Mouse (Mus musculus) bone marrow, adult 2 months (tissue): ENCODE measurements around the gene Psenen.

Experiments
- CTCF ChIP-seq: fragments of 200-500 bp; IDR thresholded peaks from 2 replicates; pipeline ENCODE4 v1.5.1; 2011; ENCODE audit warnings: low read length, control low read depth; ENCODE audit not compliant: control insufficient read depth, insufficient read depth
- POLR2A ChIP-seq: fragments of 200-500 bp; IDR thresholded peaks from 2 replicates; pipeline ENCODE4 v1.6.1; 2011; ENCODE audit warnings: low read depth, mild to moderate bottlenecking, control low read depth, low read length, borderline replicate concordance; ENCODE audit not compliant: control insufficient read depth

DNA sequence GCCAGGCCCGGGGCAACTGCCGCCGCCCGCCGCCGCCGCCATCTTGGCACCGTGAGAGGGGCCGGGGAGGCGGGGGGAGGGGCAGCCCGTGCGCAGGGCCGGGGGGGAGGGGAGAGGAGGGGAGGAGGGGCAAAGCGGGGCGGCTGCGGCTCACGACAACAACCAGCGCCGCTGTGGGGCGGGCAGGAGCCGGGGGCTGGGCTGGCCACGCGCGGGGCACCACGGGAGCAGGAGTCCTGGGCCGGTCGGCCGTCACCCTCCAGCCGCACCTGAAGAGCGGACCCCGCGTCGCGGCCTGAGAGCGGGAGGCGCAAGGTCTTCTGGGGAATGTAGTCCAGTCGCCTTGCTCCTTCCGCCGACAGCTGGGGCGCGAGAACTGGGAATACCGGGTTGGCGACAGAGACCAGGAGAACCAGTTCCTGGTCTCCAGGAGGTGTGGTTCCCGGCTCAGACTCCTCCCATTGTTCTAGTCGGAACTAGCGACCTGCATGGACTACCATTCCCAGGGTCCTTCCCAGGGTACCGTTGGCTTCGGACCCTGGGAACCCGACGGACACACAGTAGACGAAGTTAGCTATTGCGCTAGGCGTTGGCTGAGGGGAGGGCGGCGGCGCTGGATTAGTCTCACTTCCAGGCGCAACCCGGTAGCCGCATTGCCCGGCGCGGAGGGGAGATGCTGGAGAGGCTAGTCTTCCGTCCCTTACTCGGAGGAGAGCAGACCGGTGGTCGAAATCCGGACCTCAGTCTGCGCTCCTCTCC is 25.4 kb upstream of the Psenen start, which contains the start of gene Kmt2b:
- TF ChIP-seq CTCF (no peak; the same call in 1 of the 2 replicates), POLR2A (peak; percentile 42; the same call in 1 of the 2 replicates)
